Mouse (Mus musculus) liver, embryonic 12.5 days (tissue): ENCODE measurements around the gene Tnp2. TPM values are rescaled to one million over a fixed set of nuclear protein-coding genes. Genes with fewer than 3 reads are reported as not detected.

Experiments
- ATAC-seq: fragments of 200-750 bp; cut with Nextera tagmentation; 2 replicates; pipeline ENCODE4 v1.8.0; 2017; ENCODE audit warnings: moderate number of reproducible peaks, mild to moderate bottlenecking, moderate library complexity
- H3K27ac ChIP-seq: fragments of 300-500 bp; sonication (generic); 2 replicates; pipeline ENCODE4 v1.5.1; 2016; ENCODE audit warnings: mild to moderate bottlenecking
- H3K27me3 ChIP-seq: fragments of 300-500 bp; sonication (generic); replicated peaks from 2 replicates; pipeline ENCODE4 v1.6.1; 2016; ENCODE audit warnings: mild to moderate bottlenecking, moderate library complexity
- H3K36me3 ChIP-seq: fragments of 300-500 bp; sonication (generic); 2 replicates; pipeline ENCODE4 v1.6.1; 2016; ENCODE audit warnings: mild to moderate bottlenecking, moderate library complexity
- H3K4me1 ChIP-seq: fragments of 300-500 bp; sonication (generic); 2 replicates; pipeline ENCODE4 v1.6.1; 2016
- H3K4me2 ChIP-seq: fragments of 300-500 bp; sonication (generic); 2 replicates; pipeline ENCODE4 v1.6.1; 2016; ENCODE audit warnings: mild to moderate bottlenecking, moderate library complexity
- H3K4me3 ChIP-seq: fragments of 300-500 bp; sonication (generic); 2 replicates; pipeline ENCODE4 v1.5.1; 2016; ENCODE audit warnings: mild to moderate bottlenecking, moderate library complexity
- H3K9ac ChIP-seq: fragments of 300-500 bp; sonication (generic); 2 replicates; pipeline ENCODE4 v1.6.1; 2016; ENCODE audit warnings: mild to moderate bottlenecking, moderate library complexity
- H3K9me3 ChIP-seq: fragments of 300-500 bp; sonication (generic); replicated peaks from 2 replicates; pipeline ENCODE4 v1.6.1; 2016; ENCODE audit warnings: mild to moderate bottlenecking, moderate library complexity
- WGBS: fragments of 180-500 bp; shearing (Covaris S2); methylation state at CpG from one replicate; pipeline ENCODE4 v1.1.7; 2016; ENCODE audit not compliant: insufficient replicate concordance; 5-methylcytosine and 5-hydroxymethylcytosine counted together
- polyA plus RNA-seq: library from polyadenylated mRNA; unstranded; fragments of >200 nt; fragmentation: Nextera tagmentation; extraction: Ambion mirVana; gene quantifications from 2 replicates; pipeline ENCODE4 v1.2.1, GENCODE M21; 2016

Gene Tnp2
- polyA plus RNA-seq, 1 experiment from 2014 or later, result not detected

DNA sequence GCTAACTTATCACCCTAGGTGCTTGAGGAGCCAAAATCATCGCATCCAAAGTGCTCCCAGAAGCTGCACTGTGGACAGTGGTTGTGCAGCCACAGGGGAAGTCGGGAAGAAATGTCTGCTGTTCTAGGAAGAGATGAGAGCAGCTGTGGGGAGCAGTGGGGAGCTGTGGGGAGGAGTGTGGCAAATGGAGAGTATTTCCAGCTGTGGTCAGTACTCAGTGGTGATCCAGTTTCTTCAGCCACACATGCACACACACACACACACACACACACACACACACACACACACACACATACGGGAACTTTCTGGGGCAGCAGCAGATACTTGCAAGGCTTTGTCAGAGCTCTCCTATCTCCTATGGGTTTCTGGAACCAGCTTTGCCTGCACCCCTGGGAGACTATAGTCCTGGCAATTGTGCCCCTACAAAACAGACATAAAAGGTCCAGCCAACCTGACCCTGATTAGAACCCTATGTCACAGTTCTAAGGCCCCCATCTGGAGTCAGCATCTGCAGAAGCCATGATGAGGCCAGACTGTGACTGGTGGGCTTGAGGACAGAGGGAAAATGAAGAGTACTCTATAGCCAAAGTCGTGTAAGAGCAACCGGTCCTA is 25.8 kb downstream of the Tnp2 start:
- no peak overlapping the region for H3K9ac ChIP-seq
- H3K4me1 ChIP-seq, result peaks cover 7% of the 10 kb centered on the region; the same call in 1 of the 2 replicates
- H3K4me3 ChIP-seq, result no peak overlapping the region
- 49% methylated on average over 5 of the region's 5 CpGs for WGBS
- no peak overlapping the region for H3K27ac ChIP-seq
- H3K4me2 ChIP-seq, result no peak overlapping the region
- ATAC-seq, result no peak
- no peaks in the 10 kb centered on the region for H3K9me3 ChIP-seq
- peaks cover 19% of the 10 kb centered on the region for H3K27me3 ChIP-seq
- H3K36me3 ChIP-seq, result no peaks in the 10 kb centered on the region

DNA sequence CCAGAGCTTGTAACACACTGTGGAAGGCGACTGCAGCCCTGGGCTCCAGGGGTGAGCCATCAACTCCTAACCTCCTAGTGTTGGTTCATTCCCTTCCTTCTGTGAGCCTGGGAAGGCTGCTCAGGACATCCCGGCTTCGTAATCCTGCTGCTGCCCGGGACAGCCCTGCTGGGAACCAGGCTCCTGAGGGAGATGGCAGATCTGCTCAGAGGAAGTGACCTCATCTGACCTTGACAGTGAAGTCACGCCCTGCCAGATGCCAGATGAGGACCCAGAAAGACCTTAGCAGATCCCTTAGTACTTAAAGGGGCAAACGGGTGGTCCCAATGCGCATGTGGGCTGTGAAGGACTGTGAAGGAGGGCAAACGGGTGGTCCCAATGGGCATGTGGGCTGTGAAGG is 27.3 kb downstream of the Tnp2 start:
- no peaks in the 10 kb centered on the region for H3K36me3 ChIP-seq
- ATAC-seq, result no peak
- no peak overlapping the region for H3K4me2 ChIP-seq
- H3K27me3 ChIP-seq, result peaks cover 19% of the 10 kb centered on the region
- H3K9me3 ChIP-seq, result no peaks in the 10 kb centered on the region
- peaks cover 7% of the 10 kb centered on the region; the same call in 1 of the 2 replicates for H3K4me1 ChIP-seq
- H3K9ac ChIP-seq, result no peak overlapping the region
- H3K27ac ChIP-seq, result no peak overlapping the region
- WGBS, result 43% methylated on average over 8 of the region's 8 CpGs
- H3K4me3 ChIP-seq, result no peak overlapping the region

DNA sequence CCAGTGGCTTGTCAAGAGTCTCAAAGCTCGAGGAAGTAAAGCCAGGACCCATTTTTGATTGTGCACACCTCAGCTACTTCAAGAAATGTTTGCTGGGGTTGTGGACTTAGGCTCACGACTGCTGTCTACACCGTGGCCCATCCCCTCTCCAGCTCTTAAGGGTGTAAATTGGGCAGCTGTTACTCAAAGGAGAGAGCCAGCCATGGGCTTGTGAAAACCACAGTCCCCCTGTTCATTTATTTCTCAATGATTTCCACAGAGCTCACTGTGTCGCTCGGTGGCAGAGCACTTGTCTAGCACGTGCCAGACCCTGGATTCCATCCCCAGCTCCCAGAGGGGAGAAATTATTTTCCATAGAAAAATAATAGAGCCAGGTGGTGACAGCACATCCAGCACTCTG is 32.3 kb downstream of the Tnp2 start:
- 51% methylated on average over 6 of the region's 6 CpGs for WGBS

DNA sequence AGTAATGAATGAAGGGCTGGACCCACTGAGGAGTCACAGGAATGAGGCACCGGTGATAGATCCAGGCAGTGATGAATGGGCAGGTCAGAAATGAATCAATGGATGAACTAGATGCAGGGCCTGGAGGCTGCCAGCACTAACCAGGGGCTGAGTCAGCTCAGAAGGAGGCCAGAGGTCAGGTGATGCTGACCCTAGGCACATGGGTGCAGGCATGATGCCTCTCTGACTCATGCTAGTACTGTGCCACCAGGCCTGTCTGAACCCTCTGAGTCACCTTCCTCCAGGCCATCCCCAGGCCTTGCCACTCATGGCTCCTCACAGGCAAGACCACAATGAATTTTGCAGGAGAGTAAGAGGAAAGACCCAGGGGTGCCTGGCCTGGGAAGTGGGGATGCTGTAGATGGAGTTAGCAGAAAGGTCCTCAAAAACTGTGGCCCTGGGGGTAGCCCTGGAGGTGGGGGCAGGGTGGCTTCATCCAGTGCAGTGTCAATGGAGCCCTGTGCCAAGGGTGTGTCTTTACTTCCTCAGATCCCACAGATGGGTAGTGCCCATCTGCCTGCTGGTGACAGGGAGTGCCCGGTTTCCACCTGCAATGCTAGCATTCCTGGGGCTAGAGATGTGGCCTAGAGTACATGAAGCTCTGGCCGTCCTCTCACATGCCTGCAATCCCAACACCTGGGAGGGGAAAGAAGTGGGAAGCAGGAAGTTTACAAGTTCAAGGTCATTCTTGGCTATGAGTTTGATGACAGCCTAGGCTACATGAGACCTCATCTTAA is 33.8 kb downstream of the Tnp2 start:
- Histone ChIP-seq H3K36me3 (no peaks in the 10 kb centered on the region), H3K27ac (no peak overlapping the region), H3K9ac (no peak overlapping the region), H3K4me2 (no peak overlapping the region), H3K4me1 (no peaks in the 10 kb centered on the region), H3K9me3 (no peaks in the 10 kb centered on the region), H3K4me3 (no peak overlapping the region), H3K27me3 (peaks cover 13% of the 10 kb centered on the region; the same call in 1 of the 2 replicates)
- ATAC-seq, result peak; percentile 22; the same call in 1 of the 2 replicates
- WGBS, result 72% methylated on average over 3 of the region's 3 CpGs

More for the DNA sequence above, 32.3 kb downstream of the Tnp2 start:
- Histone ChIP-seq H3K9me3 (no peaks in the 10 kb centered on the region), H3K4me1 (peaks cover 4% of the 10 kb centered on the region; the same call in 1 of the 2 replicates), H3K27ac (no peak overlapping the region), H3K27me3 (peaks cover 14% of the 10 kb centered on the region), H3K36me3 (no peaks in the 10 kb centered on the region), H3K4me3 (no peak overlapping the region), H3K9ac (no peak overlapping the region), H3K4me2 (no peak overlapping the region)
- ATAC-seq, result no peak

DNA sequence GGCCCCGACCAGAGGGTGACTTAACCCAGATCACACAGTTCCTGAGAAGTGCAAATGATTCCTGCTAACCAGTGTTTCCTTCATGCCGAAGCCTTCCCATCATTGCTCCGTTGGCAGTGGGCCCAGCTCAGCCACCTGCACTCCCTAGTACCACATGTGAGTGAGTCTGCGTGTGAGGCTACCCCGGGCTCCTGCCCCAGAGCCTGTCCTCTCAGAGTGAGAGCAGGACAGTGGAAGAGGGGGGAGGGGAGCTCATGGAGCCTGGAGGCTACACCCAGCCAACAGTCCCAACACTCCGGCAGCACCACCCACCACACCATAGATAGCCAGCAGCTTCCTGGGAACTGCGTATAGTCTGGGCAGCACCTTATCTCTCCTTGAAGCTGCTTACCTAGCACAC is 38.6 kb downstream of the Tnp2 start:
- H3K4me1 ChIP-seq, result no peaks in the 10 kb centered on the region
- 0 out of 2 replicates have a peak, but pooled peaks cover 13% of the 10 kb centered on the region for H3K27me3 ChIP-seq
- H3K4me2 ChIP-seq, result no peak overlapping the region
- 56% methylated on average over 7 of the region's 7 CpGs for WGBS
- ATAC-seq, result no peak
- no peak overlapping the region for H3K4me3 ChIP-seq
- H3K36me3 ChIP-seq, result no peaks in the 10 kb centered on the region
- no peaks in the 10 kb centered on the region for H3K9me3 ChIP-seq
- H3K27ac ChIP-seq, result no peak overlapping the region
- no peak overlapping the region for H3K9ac ChIP-seq

DNA sequence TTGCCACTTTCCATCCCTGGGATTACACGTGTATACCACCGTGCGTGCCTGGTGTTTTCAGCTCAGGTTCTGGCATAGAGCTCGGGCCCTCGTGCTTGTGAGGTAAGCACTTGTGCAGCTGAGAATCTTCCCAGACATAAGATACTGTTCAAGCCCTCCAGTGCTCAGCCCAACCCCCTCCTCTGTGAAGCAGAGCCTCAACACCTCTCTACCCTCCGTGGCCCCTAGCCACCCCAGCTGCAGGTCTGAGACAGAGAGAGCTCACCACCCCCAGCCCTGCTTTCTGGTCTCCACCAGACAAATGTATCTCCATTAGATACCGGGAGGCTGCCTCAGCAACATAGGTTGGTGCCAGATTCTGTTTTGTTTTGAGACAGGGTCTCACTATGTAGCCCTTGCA is 39.2 kb downstream of the Tnp2 start:
- H3K4me2 ChIP-seq, result no peak overlapping the region
- WGBS, result 47% methylated on average over 7 of the region's 7 CpGs
- H3K36me3 ChIP-seq, result no peaks in the 10 kb centered on the region
- 0 out of 2 replicates have a peak, but pooled peaks cover 9% of the 10 kb centered on the region for H3K27me3 ChIP-seq
- no peak overlapping the region for H3K9ac ChIP-seq
- no peak overlapping the region for H3K27ac ChIP-seq
- no peak for ATAC-seq
- H3K9me3 ChIP-seq, result no peaks in the 10 kb centered on the region
- no peaks in the 10 kb centered on the region for H3K4me1 ChIP-seq
- no peak overlapping the region for H3K4me3 ChIP-seq

DNA sequence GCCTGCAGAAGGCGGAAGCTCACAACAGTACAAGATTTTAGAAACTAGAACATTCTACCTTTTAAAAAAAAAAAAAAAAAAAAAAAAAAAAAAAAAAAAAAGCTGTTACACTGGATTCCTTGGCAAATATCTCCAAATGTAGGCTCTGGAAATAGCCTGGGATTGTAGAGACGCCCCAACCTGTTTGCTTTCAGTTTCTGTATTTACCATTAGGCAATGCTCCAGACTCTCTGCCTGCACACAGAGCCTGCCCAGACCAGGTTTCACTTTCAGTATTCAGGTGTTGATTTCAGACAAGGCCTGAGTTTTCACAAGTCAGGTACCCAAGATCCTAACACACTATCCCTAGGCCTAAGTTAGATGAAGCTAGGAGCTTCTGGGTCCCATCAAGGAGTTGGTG is 47.4 kb downstream of the Tnp2 start:
- Histone ChIP-seq H3K36me3 (no peaks in the 10 kb centered on the region), H3K27me3 (peaks cover 15% of the 10 kb centered on the region), H3K9ac (no peak overlapping the region), H3K27ac (no peak overlapping the region), H3K9me3 (no peaks in the 10 kb centered on the region), H3K4me3 (no peak overlapping the region), H3K4me1 (peaks cover 23% of the 10 kb centered on the region; the same call in 1 of the 2 replicates), H3K4me2 (no peak overlapping the region)
- ATAC-seq, result no peak
- 68% methylated on average over 2 of the region's 2 CpGs for WGBS

DNA sequence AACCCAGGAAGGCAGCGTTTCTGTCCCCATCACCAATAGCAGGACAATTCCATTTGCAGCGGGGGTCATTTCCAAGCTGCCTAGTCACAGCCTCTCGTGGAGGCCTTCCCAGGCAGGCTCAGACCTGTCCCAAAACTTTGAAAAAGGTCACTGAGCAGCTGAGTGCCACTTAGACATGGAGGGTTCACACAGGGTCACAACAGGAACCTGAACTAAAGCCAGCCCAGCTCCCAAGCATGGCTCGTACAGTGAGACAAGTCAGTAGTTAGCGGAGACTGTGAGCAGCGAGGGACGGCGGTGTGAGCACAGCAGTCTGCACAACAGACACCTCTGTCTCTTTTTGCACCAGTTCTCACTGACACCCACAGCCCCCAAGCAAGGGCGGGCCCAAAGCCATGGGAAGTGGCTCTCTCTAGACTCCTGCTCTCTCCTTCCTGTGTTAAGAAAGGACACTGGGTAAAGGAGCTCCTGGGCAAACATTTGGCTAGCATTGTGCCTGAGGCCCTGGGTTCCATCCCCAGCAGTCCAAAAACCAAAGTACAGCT is 48.5 kb downstream of the Tnp2 start:
- Histone ChIP-seq H3K9me3 (no peaks in the 10 kb centered on the region), H3K4me1 (peaks cover 24% of the 10 kb centered on the region; the same call in 1 of the 2 replicates), H3K9ac (no peak overlapping the region), H3K27ac (no peak overlapping the region), H3K36me3 (no peaks in the 10 kb centered on the region), H3K4me2 (no peak overlapping the region), H3K27me3 (peaks cover 15% of the 10 kb centered on the region), H3K4me3 (no peak overlapping the region)
- ATAC-seq, result no peak
- 59% methylated on average over 9 of the region's 9 CpGs for WGBS

DNA sequence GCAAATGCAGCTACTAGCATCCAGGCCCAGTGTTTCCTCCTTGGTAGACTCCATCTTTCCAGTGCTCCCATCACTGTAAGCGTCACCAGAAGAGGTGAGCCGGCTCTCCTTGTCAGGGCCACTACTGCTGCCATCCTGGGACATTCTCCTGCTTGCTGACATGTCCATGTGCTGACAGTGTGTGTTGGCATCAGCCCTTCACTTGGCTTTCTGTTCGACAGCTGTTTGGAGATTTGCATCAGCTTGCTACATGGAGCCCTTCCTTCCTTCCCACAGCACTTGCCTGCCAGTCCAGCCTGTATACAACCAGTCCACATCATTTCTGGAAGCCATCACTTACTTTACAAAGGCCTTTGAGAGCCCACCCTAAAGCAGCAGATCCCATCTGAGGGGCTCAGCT is 49.6 kb downstream of the Tnp2 start:
- Histone ChIP-seq H3K36me3 (no peaks in the 10 kb centered on the region), H3K4me3 (no peak overlapping the region), H3K9me3 (no peaks in the 10 kb centered on the region), H3K4me1 (peaks cover 24% of the 10 kb centered on the region; the same call in 1 of the 2 replicates), H3K9ac (no peak overlapping the region), H3K27me3 (peaks cover 15% of the 10 kb centered on the region), H3K4me2 (no peak overlapping the region), H3K27ac (0 out of 2 replicates have a peak overlapping the region, but pooled peaks have one; percentile 36)
- ATAC-seq, result no peak
- WGBS, result 64% methylated on average over 3 of the region's 3 CpGs

Other genes starting within 250 kb of the Tnp2 start
- 7.6 and 7.8 TPM in 2 replicates for gene Dexi, start 245.6 kb downstream of the Tnp2 start, polyA plus RNA-seq
- 15.7 and 17.3 TPM in 2 replicates for gene Clec16a, start 243.3 kb downstream of the Tnp2 start, polyA plus RNA-seq
- gene Socs1, start 3.1 kb downstream of the Tnp2 start, polyA plus RNA-seq, result 1.8 TPM in 2 replicates
- not detected in 2 replicates for gene Prm3, start 2.3 kb upstream of the Tnp2 start, polyA plus RNA-seq
- not detected in 2 replicates for gene Prm2, start 7.5 kb upstream of the Tnp2 start, polyA plus RNA-seq
- gene Prm1, start 17.2 kb upstream of the Tnp2 start, polyA plus RNA-seq, result not detected in 2 replicates
- not detected in 2 replicates for gene Gm11172, start 24.3 kb upstream of the Tnp2 start, polyA plus RNA-seq
- gene Rmi2, start 46.4 kb upstream of the Tnp2 start, polyA plus RNA-seq, result 3.4 and 3.8 TPM in 2 replicates